Mouse (Mus musculus) right cerebral cortex, adult 2 months (tissue): ENCODE results near the gene Pigyl.
"Not testable (repeated sequence)": the region's sequence is repeated elsewhere in the genome, so short reads cannot be mapped to it uniquely, and the experiment has no call there.

Source experiments
- DNase-seq, 2 experiments: peaks; one replicate each; pipeline ENCODE4 v3.0.0; 2021 to 2022; ENCODE audit warnings: low spot score in 2 of 2

The Pigyl gene

DNA sequence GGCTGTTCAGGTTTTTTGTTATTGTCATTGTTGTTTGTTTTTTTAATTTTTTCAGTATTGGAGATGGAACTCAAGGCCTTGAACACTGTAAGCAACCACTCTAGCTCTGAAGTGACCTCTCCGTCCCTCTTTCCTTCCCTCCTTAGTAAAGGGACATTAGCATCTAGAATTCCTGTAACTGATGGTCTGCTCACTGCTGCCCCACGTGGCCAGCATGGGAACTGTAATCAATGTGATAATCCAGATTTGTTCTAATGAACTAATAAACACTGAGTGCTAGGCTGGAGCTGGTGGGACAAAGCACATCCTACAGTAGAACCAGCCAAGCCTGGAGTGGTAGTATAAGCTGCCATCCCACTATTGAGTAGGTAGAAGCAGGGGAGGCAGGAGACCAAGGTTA is 18.2 kb upstream of the Pigyl start:
- DNase-seq: peak in 1 of 2 experiments; percentile 43

DNA sequence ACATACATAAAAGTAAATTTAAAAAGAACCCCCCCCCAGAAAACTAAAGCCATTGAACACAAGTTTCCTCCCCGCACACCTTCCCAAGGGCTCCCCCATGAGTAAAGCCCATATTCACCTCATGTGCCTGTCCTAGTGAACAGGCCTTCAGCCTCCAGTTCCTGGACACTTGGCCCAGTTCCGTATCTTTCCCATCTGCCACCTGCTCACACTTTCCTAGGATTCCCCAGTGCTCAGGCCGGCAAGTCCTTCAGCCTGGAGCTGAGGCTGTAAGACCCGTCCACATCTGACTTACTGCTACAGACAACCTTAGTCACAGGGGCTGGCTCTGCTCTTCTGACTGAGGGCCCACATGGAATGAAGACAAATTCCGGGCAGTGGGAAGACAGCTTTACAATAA is 16.9 kb upstream of the Pigyl start:
- no peak for DNase-seq

DNA sequence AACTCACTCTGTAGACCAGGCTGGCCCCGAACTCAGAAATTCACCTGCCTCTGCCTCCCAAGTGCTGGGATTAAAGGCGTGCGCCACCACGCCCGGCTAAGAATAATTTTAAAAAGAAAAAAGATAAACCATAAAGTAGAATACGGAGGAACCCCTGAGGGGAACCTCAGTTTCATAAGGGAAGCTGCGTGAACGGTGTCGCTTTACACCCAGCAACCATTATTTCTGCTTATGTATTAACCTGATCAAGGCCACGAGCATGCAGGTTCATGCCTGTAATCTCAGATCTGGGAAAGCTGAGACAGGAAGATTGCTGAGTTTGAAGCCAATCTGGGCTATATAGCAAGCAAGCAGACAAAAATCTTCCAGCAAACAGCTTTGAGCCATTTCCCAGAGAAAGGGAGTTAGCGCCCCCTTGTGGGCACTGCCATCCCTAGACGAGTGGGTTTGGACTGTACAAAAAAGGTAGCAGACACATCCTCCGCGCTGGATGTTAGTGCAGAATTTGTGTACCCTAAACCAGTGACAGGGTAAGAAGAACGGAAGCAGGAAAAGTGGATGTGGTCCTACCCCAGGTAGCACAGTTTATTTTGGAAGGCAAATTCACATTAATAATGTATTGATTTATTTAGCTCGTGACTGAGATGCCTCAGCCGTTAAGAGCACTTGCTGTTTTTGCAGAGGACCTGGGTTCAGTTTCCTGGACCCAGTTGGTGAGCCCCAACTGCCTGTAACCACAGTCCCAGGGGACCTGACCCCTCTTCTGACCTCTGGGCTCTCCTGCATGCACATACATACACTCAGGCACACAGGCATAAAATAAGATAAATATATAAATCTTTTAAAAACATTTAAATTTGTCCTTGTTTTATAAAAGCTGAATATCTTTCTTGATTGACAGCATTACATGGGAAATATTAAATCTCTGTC is 13.3 kb upstream of the Pigyl start:
- peak; percentile 90 to 94 for DNase-seq

DNA sequence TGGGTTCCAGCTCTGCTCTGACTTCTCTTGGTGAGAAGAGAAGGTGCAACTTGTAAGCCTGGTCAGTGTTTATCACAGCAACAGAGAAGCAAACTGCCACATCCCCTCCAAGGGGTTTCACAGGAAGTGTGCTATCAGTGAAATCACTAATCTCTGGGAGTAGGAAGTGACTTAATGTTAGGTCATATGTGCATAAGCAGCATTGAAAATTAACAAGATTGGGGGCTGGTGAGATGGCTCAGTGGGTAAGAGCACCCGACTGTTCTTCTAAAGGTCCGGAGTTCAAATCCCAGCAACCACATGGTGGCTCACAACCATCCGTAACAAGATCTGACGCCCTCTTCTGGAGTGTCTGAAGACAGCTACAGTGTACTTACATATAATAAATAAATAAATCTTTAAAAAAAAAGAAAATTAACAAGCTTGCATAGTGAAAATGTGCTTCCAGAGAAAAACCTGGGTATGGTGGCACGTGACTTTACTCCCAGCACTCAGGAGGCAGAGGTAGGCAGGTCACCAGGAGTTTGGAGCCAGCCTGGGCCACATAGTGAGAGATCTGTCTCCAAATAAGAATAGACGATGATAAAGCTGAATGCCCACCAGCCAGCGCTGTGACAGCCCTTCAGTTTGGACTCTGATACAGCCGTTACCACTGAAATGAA is 12.2 kb upstream of the Pigyl start:
- no peak for DNase-seq

DNA sequence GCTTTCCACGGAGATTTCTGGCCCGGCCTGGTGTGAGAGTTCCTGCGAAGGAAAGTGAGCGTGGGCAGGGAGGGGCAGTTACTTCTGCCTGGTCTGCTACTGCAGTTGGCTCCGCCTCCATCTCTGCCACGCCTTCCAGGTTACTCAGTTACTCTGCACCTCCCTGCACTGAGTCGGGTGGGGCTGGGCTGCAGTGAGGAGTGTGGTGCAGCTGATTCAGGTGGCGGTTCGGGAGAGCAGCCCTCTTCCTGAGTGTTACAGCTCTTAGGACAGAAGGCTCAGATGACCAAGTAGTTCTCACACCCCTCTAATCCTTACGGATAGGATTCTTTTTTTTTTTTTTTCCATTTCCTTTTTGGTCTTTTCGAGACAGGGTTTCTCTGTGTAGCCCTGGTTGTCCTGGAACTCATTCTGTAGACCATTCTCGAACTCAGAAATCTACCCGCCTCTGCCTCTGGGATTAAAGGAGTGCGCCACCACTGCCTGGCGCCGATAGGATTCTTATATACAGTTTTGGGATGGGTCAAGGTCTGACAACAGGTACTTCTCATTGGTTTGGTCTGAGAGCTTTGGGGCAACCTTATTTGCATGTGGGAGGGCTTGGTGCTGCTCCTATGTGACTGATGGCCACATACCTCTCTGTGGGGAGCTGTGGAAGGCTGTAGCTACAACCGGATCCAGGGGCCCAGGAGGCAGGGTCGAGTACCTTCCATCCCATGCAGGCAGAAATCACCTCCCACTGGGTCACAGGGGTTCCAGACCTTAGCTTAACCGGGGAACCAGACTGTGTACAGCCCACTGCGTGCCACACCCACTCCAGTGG is 7.0 kb upstream of the Pigyl start:
- no peak for DNase-seq

DNA sequence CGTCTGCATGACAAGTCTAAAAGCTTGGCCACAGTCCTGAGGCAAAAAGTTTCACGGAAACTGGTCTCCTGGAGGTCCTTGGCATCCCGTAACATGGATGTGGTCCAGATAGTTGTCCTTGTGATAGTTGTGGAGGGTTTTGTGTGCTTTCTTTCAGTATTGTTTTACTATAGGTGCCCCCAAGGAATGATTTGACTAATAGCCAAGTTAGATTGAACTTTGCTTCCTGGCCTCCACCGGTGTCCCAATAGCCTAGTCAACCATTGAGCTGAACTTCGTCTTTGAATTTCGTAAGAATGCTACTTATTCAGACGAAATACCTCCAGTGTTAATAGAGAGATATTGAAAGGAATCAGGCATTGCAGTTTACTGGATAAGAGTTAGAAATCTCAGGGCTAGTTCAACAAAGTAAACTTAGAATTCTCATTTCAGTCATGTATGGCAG is 6.4 kb upstream of the Pigyl start:
- DNase-seq: not testable (repeated sequence)

DNA sequence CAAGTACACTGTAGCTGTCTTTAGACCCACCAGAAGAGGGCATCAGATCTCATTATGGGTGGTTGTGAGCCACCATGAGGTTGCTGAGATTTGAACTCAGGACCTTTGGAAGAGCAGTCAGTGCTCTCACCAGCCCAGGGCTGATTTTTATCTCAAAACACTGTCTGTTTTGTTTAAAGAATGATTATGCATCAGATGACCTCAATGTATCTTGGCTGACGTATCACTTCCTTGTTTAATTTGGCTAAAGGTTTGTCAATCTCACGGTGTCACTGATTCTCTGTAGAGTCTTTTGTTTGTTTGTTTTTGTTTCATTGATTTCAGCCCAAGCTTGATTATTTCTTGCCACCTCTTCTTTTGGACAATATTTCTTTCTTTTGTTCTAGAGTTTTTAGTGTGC is 5.7 kb upstream of the Pigyl start:
- DNase-seq: no peak

DNA sequence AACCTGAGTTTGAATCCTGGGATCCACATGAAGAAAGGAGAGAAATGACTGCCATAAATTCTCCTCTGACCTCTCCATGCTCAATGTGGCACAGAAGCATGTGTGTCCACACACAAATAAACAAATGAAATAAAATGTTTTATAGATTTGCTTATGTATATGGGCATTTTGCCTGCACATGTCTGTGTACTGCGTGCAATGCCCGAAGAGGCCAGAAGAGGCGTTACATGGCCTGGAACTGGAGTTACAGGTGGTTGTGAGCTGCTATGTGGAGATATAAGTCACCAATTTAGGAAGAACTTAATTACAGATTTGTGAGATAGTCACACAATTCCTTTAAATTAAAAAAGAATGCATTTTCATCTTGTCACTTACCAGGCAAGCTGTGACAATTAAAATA is 2.8 kb upstream of the Pigyl start:
- DNase-seq: no peak

DNA sequence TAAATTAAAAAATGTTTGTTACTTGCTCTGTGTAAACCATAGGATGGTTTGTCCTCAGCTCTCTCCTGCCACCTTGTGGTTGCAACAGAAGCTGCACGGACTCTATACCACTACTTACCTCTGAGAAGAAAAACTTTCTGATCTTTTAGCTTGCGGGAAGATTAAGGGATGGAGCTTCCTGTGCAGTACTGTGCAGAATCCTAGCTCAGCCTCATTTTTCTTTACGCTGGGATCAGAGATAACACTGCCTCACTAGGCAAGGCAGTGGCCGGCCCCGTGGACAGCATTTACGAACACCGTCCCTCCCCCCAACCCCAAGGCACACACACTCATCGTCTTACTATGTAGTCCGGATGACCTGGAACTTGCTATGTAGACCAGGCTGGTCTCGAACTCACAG is 1.0 kb upstream of the Pigyl start:
- peak; percentile 79 to 83 for DNase-seq

DNA sequence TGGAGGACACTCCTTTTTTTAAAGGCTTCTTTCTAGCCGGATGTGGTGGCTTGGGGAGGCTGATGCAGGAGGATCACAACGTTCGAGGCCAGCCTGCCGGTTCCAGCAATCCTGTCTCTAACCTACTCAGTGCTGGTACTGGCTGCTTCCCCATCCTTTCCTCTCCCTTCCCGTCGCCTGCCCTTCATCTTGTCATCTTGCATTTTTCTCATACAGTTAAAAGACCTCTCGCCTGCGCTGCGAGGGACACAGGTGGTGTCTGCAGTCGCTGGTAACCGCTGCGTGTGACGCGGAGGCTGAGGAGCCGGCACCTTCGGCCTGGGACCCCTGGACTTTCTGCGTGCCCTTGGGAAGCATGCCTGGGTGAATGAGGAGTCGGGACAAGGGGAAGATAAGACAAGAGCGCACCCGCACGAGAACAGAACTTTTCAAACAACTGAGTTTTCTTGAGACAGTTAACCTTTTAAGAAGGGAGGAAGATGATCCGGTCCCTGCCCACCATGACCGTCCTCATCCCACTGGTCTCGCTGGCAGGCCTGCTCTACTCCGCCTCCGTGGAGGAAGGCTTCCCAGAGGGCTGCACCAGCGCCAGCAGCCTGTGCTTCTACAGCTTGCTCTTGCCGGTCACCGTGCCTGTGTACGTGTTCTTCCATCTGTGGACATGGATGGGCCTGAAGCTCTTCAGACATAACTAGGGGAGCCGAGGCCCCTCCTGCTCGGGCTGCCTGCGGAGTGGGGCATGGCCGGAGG is 1.0 kb downstream of the Pigyl start:
- no peak for DNase-seq

DNA sequence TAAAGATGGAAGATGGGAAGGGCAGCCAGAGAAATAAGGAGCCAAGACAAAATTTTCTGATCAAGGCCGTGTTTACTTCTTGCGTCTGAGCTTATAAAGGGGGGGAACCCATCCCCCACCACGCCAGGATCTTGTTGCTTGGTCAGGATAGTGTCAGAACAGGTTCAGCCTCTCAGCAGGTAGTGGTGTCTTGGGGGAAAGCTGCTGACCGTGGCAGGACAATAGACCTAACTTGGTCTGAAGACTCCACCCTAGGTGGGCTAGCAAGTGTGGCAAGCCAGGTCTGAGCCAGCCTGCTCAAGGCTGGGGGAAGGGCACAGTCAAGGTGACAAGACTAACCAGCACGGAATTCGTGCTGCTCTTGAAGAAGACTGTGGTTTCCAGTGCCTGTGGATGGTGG is 4.7 kb downstream of the Pigyl start:
- DNase-seq: no peak

DNA sequence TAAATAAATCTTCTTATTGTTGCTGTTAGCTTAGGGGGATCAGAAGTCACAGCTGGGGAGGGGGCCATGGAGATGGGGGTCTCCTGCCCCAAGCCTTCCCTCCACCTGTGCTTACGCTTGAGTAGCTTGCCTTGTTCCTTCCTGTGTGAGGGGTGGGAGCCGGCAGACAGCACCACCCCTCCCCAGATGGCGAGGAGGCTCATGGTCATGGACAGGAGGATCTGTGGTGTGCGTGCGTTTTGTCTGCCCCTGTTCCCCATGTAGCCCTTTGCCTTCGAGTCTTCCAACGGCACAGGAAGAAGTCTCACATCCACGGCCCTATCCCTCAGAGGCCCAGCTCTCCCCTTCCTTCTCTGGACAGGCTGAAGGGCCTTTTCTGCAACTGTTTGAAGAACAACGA is 5.7 kb downstream of the Pigyl start:
- DNase-seq: no peak

DNA sequence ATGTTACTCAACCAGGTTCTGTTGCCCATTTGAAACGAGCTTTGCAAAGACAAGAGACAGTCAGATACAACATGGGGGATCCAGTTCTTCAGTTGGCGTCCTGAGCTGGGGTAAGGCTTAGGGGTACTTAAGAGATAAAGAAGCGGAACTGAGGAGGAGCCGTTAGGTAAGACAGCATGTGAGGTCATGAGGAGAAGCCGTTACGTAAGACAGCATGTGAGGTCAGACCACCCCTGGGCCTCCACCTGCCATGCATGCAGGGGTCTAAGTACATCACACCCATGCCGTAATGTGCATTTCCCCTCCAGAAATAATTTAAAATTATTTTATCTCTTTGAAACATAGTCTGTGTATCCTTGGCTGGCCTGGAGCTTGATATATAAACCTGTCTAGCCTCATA is 6.3 kb downstream of the Pigyl start:
- DNase-seq: no peak

DNA sequence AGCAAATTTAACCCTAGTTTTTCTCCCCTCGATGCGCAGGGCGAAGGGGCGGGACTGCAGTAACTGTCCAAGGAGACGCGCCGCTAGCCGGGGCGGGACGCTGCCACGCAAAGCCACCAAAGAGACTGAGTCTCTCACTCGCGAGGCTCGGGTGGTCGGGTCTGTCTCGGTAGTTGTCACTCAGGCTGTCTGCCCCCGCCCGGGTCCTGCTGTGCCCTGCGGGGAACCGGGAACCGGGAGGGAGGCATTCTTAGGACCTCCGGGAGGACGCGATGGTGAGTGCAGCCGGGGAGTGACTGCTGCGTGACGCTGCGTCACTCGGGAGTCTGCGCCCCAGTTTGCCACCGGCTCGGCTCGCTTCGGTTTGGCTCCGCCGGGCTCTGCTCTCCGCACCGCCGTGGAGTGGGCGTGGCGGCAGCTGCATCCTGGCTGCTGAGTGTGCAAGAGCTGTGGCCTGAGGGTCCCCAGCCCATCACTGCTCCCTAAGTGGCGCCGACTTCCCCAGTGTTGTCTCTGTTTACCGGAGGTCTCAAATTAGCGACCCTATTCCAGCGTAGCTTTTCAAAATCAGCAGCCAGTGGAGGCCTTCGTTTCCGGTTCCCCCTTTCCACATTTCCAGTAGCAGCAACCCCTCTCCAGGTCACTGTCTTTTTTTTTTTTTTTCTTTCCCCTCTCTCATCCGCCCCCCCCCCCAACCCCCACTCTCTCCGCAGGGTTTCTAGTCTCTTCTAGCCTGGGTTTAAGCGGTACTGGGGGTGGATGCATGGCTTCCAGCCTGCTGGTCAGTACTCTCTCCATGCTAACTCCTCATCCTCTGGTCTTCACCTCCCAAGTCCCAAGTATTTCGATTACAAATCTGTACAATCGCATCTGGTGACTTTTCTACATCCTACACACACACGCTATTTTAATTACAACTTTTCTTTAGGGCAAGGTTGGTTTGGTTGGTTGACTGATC is 8.3 kb downstream of the Pigyl start:
- DNase-seq: peak; percentile 56 to 62

DNA sequence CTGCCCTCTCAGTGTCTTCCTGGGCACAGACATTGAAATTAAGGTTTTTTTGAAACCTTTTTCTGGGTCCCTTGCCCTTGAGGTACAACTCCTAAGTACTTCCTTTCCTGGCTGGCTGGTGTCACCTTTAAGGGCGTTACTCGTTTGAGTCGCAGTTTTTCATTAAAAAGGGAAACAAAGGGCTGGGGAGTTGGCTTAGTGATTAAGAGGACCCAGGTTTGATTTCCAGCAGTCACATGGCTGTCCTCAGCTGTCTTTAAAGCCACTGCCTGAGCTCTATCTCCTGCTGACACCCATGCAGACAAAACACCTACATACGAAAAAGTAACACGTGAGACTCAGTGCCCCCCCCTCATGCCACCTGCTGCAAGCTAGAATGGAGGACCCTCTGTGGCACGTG is 9.3 kb downstream of the Pigyl start:
- no peak for DNase-seq

DNA sequence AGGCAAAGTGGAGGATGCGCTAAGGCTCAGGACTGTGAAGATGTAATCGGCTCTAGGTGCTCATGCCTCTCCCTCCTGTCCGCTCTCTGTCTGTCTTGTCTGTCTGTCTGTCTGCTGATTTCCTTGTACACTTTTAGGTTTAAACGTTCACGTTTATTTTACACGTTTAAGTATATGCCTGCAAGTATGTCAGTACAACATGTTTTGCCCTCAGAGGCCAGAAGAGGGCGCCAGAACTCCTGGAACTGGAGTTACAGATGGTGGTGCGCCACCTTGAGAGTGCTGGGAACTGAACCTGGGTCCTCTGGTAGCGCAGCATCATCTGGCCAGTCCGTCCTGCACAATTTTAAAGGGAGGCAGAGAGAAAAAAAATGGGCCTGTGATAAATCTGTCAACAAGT is 10.0 kb downstream of the Pigyl start:
- DNase-seq: no peak

DNA sequence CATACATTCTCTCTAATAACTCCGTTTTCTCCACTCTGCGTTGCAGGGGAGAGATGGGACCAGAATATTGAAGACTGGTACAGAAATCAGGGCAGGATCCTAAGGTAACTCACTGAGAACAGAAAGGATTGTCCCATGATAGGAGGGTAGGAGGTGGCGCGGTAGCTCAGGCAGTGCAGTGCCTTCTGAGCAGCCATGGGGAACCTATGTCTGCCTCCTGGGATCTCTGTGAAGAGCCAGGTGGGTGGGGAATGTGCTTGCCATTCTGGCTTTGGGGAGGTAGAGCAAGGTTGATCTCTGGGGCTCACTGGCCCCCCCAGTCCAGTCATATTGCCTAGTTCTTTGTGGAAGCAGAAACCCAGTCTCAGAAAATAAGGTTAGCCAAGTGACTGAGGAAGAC is 11.1 kb downstream of the Pigyl start:
- DNase-seq: no peak

DNA sequence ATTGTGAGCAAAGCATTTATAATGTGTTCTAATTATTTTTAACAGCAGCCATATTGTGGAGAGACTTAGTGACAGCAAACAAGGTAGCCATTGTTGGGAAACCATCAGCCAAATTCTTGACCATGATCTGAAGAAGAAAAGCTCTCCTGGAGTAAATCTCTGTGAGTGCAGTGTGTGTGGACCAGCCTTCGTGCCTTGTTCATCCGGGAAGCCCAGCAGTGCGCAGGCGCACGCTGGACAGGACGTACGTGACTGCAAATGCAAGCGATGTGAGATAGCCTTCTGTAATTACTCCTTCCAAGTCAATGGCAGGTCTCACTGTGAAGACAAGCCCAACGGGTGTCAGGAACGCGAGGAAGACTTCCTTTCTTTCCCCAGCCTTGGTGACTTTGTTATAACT is 12.7 kb downstream of the Pigyl start:
- DNase-seq: no peak

DNA sequence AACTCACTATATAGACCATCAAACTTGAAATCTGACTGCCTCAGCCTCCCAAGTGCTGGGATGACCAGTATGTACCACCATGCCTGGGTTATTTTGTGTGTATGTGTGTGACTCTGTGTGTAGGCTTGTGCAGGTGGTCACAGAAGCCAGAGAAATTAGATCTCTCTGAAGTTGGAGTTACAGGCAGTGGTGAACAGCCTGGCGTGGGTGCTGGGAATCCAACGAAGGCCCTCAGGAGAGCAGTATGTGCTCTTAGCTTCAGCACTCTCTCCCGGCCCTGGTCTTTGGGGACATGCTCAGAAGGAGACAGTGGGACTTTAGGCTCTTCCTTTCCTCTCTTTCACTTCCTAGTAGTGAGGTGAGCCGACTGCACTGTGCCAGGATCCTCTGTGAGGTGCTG is 15.7 kb downstream of the Pigyl start:
- no peak for DNase-seq

DNA sequence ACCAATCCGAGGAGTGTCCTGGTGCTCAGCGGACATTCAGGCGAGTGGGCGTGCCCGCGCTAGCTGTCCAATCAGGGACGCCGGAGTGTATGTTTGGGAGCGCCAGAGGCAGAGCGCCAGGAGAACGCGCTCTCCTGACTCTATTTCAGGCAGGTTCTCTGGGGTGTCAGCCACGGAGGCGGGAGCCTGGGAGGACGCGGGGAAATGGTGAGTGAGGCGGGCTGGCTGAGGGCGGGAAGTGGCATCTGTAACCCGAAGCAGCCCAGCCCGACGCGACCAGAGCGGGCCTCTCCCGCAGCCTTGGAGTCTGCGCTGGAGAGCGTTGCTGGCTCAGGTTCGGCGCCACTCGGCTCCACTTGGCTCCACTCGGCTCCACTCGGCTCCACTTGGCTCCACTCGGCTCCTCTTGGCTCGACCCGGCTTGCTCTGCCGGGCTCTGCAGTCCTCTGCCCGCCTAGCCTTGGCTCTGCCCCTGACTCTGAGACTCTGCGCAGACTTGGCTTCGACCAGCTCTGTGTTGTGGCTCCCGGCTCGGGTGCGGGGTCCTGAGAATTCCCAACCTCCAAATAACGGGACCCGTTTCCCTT is 31.5 kb downstream of the Pigyl start, which contains the start of gene Zfp872:
Zfp872 (plus strand) TSS at position 66 of the 587 bp plus-strand sequence.
- DNase-seq: peak; percentile 13 to 42
